Mouse (Mus musculus): ENCODE data around the gene Tmem19.

DNA sequence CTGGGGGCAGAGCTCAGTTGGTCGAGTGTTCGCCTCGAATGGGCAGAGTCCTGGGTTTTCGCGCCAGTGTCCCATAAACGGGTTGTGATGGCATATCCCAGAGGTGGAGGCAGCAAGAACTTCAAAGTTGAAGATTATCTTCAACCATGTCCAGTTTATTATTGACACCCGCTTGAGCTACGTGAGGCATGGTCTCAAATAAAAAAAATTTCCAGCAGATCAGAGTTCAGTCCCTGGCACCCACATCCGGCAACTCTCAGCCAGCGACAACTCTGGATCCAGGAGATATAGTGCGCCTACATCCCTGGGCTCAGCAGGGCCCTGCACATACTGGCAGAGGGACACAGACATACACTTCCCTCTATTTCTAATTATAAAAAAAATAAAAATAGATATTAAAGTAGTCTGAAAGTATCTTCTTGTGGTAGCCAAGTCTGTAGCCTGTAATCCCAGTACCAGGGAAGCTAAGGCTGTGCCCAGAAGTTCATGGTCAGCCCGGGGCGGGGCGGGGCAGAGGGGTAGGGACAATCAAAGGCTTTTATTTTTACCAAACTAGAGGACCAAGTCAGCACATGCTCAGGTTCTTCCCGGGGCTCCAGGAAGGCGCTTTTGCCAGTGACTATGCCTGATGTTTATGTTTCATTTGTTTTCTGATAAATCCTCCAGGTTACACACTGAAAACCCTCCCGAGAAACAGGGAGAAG is 3.9 kb downstream of the Tmem19 start:
- TF ChIP-seq CTCF (IDR thresholded peaks at IDR 0.05) (no peak), POLR2A (IDR thresholded peaks at IDR 0.05; ENCODE audit: insufficient read depth, low read depth, low read length) (no peak)

Data from heart, adult 2 months (tissue).